Mouse (Mus musculus) liver, postnatal 0 days (tissue): ENCODE data around the gene Gtf2ird1.

ENCODE experiments used
- CTCF ChIP-seq: sonication (generic); IDR thresholded peaks from 2 replicates; pipeline ENCODE4 v1.5.1; 2016; ENCODE audit warnings: antibody characterized with exemption, low read depth
- EP300 ChIP-seq: IDR thresholded peaks from 2 replicates; pipeline ENCODE4 v1.6.1; 2016; ENCODE audit warnings: antibody characterized with exemption, low read depth, mild to moderate bottlenecking

DNA sequence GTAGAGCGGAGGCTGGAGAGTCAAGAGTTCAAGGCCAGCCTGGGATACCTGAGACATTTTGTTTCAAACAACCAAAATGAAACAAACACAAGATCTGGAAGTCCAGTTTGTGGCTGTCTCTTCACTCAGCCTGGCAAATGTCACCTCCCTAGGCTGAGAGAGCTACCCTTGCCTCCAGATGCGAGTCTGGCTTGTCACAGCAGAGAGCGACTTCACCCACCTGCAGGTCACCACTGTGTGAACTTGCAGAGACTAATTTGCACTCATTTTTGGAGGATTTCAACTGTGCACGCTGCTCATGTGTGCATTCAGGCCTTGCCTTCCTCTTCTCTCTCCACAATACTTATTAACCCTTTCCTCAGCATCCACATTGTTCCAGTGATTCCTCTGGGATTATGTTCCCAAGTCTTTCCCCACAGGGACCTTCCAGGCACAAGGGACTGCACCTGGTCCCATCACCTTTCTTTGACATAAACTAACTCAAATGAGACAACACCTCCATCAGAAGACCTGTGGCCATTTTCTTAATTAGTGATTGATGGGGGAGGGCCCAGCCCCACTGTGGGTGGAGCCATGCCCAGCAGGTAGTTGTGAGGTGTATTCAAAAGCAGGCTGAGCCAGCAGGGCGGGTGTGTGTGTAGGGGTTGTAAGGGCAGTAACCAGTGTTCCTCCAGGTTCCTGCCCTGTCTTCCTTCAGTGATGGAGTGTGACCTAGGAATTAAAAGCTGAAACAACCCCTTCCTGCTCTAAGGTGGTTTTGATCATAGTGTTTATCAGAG lies 84.8 kb downstream of the Gtf2ird1 start:
- no peak for TF ChIP-seq CTCF
- TF ChIP-seq EP300, result no peak
